Mouse (Mus musculus) liver, postnatal 0 days (tissue): ENCODE measurements around the gene Specc1. TPM values are rescaled to one million over a fixed set of nuclear protein-coding genes. Genes with fewer than 3 reads are reported as not detected.

Experiments used
- ATAC-seq: fragments of 200-750 bp; cut with Nextera tagmentation; 2 replicates; pipeline ENCODE4 v1.8.0; 2017; ENCODE audit warnings: mild to moderate bottlenecking, moderate library complexity
- DNase-seq: peaks from one replicate; pipeline ENCODE4 v3.0.0-alpha.2; 2016
- H3K27ac ChIP-seq: fragments of 300-500 bp; sonication (generic); 2 replicates; pipeline ENCODE4 v1.5.1; 2014; ENCODE audit warnings: antibody characterized with exemption, moderate library complexity, mild to moderate bottlenecking, low read depth
- H3K27me3 ChIP-seq: fragments of 300-500 bp; sonication (generic); 2 replicates; pipeline ENCODE4 v1.6.1; 2014; ENCODE audit warnings: low read length, control low read depth, mixed read lengths; ENCODE audit not compliant: insufficient read depth
- H3K36me3 ChIP-seq: fragments of 300-500 bp; sonication (generic); replicated peaks from 2 replicates; pipeline ENCODE4 v1.6.1; 2014; ENCODE audit warnings: mild to moderate bottlenecking, control low read depth, low read length, moderate library complexity, mixed read lengths; ENCODE audit not compliant: insufficient read depth
- H3K4me1 ChIP-seq: fragments of 300-500 bp; sonication (generic); 2 replicates; pipeline ENCODE4 v1.6.1; 2014; ENCODE audit warnings: antibody characterized with exemption, mild to moderate bottlenecking, control low read depth; ENCODE audit not compliant: insufficient read depth
- H3K4me2 ChIP-seq: fragments of 300-500 bp; sonication (generic); 2 replicates; pipeline ENCODE4 v1.6.1; 2014; ENCODE audit warnings: low read depth, mild to moderate bottlenecking, low read length, moderate library complexity, mixed read lengths
- H3K4me3 ChIP-seq: fragments of 300-500 bp; sonication (generic); 2 replicates; pipeline ENCODE4 v1.5.1; 2014; ENCODE audit warnings: low read depth, low read length
- H3K9ac ChIP-seq: fragments of 300-500 bp; sonication (generic); replicated peaks from 2 replicates; pipeline ENCODE4 v1.6.1; 2014; ENCODE audit warnings: mild to moderate bottlenecking, moderate library complexity
- H3K9me3 ChIP-seq: fragments of 300-500 bp; sonication (generic); 2 replicates; pipeline ENCODE4 v1.6.1; 2016; ENCODE audit warnings: mild to moderate bottlenecking, control low read depth, low read length, mixed read lengths
- CTCF ChIP-seq: sonication (generic); IDR thresholded peaks from 2 replicates; pipeline ENCODE4 v1.5.1; 2016; ENCODE audit warnings: antibody characterized with exemption, low read depth
- EP300 ChIP-seq: IDR thresholded peaks from 2 replicates; pipeline ENCODE4 v1.6.1; 2016; ENCODE audit warnings: antibody characterized with exemption, low read depth, mild to moderate bottlenecking
- WGBS: fragments of 180-500 bp; shearing (Covaris S2); extraction: QIAGEN DNeasy Blood & Tissue Kit; methylation state at CpG from one replicate; pipeline ENCODE4 v1.1.7; 2014; ENCODE audit not compliant: insufficient replicate concordance; 5-methylcytosine and 5-hydroxymethylcytosine counted together
- polyA plus RNA-seq: library from polyadenylated mRNA; unstranded; fragments of >200 nt; fragmentation: Nextera tagmentation; extraction: Ambion mirVana; gene quantifications from 2 replicates; pipeline ENCODE4 v1.2.1, GENCODE M21; 2015

Gene Specc1
- polyA plus RNA-seq, 1 experiment from 2014 or later = 20.7 TPM

DNA sequence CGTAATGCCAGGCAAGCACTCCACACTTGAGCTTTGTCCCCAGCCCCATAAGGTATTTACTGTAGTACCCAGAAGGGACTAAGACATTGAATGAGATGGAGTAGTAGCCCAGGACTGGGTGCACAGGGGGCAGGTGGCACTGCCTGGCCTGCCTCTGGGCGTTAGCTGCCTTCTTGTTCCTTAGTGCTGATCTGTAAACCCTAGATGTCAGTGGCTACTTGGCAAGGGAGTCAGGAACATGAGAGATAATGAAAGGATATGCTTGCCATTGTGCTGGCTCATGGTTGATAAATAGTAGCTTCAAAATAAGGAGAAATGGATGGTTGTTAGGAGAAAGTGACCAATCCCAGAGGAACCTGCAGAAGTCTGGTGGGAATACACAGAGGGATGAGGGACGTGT, 65.5 kb downstream of the Specc1 start:
- no peaks in the 10 kb centered on the region for H3K9me3 ChIP-seq
- H3K4me3 ChIP-seq = no peak overlapping the region
- WGBS = 78% methylated on average over 3 of the region's 3 CpGs
- H3K27me3 ChIP-seq = 0 out of 2 replicates have a peak, but pooled peaks cover 2% of the 10 kb centered on the region
- no peaks in the 10 kb centered on the region; the same call in 1 of the 2 replicates for H3K36me3 ChIP-seq
- no peak overlapping the region for H3K4me2 ChIP-seq
- no peaks in the 10 kb centered on the region for H3K4me1 ChIP-seq
- ATAC-seq (no peak), DNase-seq (no peak)
- TF ChIP-seq CTCF (no peak), EP300 (no peak)
- H3K27ac ChIP-seq = no peak overlapping the region
- H3K9ac ChIP-seq = no peak overlapping the region

GRCm38 (mm10) chr11:62022718-62023493, 66.3 kb downstream of the Specc1 start:
- H3K9me3 ChIP-seq = no peaks in the 10 kb centered on the region
- H3K27me3 ChIP-seq = 0 out of 2 replicates have a peak, but pooled peaks cover 2% of the 10 kb centered on the region
- H3K27ac ChIP-seq = no peak overlapping the region
- 87% methylated on average over 8 of the region's 8 CpGs for WGBS
- no peak overlapping the region for H3K4me2 ChIP-seq
- H3K36me3 ChIP-seq = no peaks in the 10 kb centered on the region; the same call in 1 of the 2 replicates
- DNase-seq = no peak
- H3K9ac ChIP-seq = no peak overlapping the region
- H3K4me1 ChIP-seq = no peaks in the 10 kb centered on the region
- H3K4me3 ChIP-seq = no peak overlapping the region
- no peak for ATAC-seq
- TF ChIP-seq EP300 = no peak
- TF ChIP-seq CTCF = no peak

DNA sequence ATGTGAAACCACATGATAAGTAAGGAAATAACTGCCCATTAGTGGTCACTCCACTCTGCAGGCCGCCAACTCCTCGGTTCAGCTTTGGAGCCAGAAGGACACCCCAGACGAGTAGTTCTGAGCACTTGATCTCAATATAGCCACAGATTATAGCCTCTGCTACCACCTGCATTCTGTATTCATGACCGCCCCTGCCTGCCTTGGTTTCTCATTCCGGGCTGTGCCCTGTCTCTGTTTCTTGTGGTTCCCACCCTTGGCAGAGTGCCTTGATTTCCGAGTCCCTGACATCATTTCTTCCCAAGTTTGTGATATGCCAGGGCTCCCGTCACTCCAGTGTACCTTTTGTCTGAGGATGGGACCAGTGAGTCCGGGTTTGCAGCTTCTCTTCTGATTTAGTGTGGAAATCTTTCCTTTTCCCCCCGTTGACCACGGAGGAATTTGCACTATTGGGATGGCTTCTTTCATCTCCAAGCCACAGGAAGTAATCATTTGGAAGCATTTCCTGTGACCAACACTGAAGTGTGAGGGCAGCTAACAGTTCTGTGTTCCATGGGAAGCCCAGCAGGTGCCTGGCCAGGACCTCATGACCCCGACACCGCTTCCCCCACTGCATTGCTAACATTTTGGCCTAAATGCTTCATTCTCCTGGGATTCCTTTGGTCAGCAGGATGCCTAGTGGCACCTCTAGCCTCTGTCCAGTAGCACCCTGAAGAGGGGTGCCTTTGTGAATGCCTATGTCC, 67.1 kb downstream of the Specc1 start:
- no peaks in the 10 kb centered on the region for H3K27me3 ChIP-seq
- no peak overlapping the region for H3K4me2 ChIP-seq
- H3K4me3 ChIP-seq = no peak overlapping the region
- TF ChIP-seq CTCF (no peak), EP300 (no peak)
- DNase-seq = no peak
- 75% methylated on average over 12 of the region's 12 CpGs for WGBS
- H3K36me3 ChIP-seq = no peaks in the 10 kb centered on the region; the same call in 1 of the 2 replicates
- H3K9ac ChIP-seq = no peak overlapping the region
- ATAC-seq = no peak
- no peak overlapping the region for H3K27ac ChIP-seq
- H3K9me3 ChIP-seq = no peaks in the 10 kb centered on the region
- H3K4me1 ChIP-seq = no peaks in the 10 kb centered on the region

DNA sequence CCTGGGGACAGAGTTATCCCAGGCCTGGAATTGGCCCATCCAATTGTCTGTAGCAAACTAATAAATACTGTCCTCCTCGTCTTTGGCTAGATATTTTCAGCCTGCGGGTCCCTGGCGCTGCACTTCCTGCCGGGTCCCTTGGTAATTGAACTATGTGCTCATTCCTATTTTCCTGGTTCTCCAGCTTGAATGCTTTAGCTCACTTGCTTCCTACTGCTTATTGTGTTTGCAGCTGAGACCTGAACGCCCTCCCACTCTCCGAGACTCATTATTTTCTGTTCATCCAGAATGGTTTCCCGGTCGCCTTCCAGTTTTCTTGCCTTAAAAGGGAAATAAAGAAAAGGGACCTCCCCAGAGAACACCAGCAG, 67.7 kb downstream of the Specc1 start:
- WGBS = 88% methylated on average over 8 of the region's 8 CpGs
- Histone ChIP-seq H3K9me3 (no peaks in the 10 kb centered on the region), H3K36me3 (peaks cover 2% of the 10 kb centered on the region; the same call in 1 of the 2 replicates), H3K4me2 (no peak overlapping the region), H3K4me1 (no peaks in the 10 kb centered on the region), H3K9ac (no peak overlapping the region), H3K27me3 (no peaks in the 10 kb centered on the region), H3K4me3 (no peak overlapping the region), H3K27ac (no peak overlapping the region)
- ATAC-seq (no peak), DNase-seq (no peak)
- TF ChIP-seq EP300 (no peak), CTCF (no peak)

DNA sequence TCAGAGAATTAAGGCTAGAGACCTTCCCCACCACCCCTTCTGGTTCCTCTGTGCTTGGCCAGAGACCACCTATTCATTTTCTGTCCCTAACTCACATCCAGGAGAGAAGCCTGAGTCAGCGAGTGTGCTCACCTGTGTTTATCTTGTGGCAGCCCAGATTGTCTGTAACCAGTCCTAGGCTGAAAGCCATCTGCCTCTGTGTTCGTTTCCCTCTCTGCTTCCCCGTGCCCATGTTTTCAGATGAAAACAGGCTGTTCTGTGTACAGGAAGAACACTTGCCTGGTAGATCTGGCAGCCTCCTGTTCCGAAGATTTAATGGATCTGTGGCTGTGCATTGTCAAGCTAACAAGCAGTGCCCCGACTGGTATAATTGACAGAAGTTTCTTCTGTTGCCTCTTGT, 68.4 kb downstream of the Specc1 start:
- Histone ChIP-seq H3K9ac (no peak overlapping the region), H3K4me2 (no peak overlapping the region), H3K36me3 (peaks cover 8% of the 10 kb centered on the region), H3K27ac (no peak overlapping the region), H3K4me3 (no peak overlapping the region), H3K4me1 (no peaks in the 10 kb centered on the region), H3K27me3 (no peaks in the 10 kb centered on the region), H3K9me3 (no peaks in the 10 kb centered on the region)
- no peak for TF ChIP-seq EP300
- no peak for TF ChIP-seq CTCF
- no peak for ATAC-seq
- WGBS = 73% methylated on average over 5 of the region's 5 CpGs
- no peak for DNase-seq

GRCm38 (mm10) chr11:62025770-62026169, 69.2 kb downstream of the Specc1 start:
- peaks cover 14% of the 10 kb centered on the region for H3K36me3 ChIP-seq
- no peak overlapping the region for H3K27ac ChIP-seq
- no peak overlapping the region for H3K9ac ChIP-seq
- no peaks in the 10 kb centered on the region for H3K4me1 ChIP-seq
- H3K4me3 ChIP-seq = no peak overlapping the region
- no peak for TF ChIP-seq EP300
- TF ChIP-seq CTCF = no peak
- DNase-seq (no peak), ATAC-seq (no peak)
- H3K27me3 ChIP-seq = no peaks in the 10 kb centered on the region
- 76% methylated on average over 2 of the region's 2 CpGs for WGBS
- no peak overlapping the region for H3K4me2 ChIP-seq
- no peaks in the 10 kb centered on the region for H3K9me3 ChIP-seq
